Mouse (Mus musculus) T-helper 1 cell (primary cell): ENCODE measurements around the gene Pla2g2d.

Experiments used
- in situ Hi-C: fragments of 300-600 bp; cut with MboI, MseI; formaldehyde crosslinking; loops from one replicate; pipeline ENCODE4 v1.15.1; 2025; ENCODE audit warnings: high pct_unique_total_duplicates

Pla2g2d gene

GRCm38 (mm10) chr4:138775435-138775834 is at the start of gene Pla2g2d:
Gene Pla2g2d (plus strand): TSS chr4:138775735.
- in situ Hi-C loops, result no loop called here

DNA sequence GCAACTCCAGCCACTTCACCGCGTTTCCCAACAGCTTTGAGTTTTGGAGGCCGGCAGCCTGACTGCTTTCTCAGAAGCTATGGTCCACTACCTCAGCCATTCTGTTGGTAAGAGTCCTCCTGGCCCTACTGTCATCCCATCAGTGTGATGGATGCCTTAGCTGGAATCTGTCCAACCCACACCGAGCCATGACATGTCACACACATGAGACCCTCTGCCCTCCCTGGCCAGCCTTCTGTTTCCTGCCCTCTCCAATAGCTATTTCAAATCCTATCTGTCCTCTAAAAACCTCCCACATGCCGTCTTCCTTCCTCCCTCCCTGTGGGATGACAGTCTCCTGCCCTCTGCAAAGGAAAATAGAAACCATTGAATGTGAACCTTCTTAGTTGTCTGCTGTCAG is 49.8 kb upstream of the Pla2g2d start:
- in situ Hi-C loops, result no loop called here

- in situ Hi-C loops, result no loop called here
Observed at GRCm38 (mm10) chr4:138729018-138729703, 46.4 kb upstream of the Pla2g2d start.

DNA sequence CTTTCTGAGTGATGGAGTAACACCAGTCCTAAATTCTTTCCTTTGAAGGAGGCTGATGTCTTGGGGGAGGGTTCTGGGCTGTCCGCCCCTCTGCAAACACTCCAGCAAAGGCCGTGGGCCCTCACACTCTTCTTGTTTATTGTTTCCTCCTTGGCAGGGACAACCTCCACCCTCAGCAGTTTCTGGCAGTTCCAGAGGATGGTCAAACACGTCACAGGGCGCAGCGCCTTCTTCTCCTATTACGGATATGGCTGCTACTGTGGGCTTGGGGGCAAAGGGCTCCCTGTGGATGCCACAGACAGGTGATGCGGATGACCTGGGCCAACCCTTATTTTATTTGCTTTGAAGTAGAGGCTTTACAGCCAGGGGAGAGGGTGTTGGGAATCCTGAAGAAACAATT is 41.4 kb upstream of the Pla2g2d start:
- in situ Hi-C loops, result no loop called here

DNA sequence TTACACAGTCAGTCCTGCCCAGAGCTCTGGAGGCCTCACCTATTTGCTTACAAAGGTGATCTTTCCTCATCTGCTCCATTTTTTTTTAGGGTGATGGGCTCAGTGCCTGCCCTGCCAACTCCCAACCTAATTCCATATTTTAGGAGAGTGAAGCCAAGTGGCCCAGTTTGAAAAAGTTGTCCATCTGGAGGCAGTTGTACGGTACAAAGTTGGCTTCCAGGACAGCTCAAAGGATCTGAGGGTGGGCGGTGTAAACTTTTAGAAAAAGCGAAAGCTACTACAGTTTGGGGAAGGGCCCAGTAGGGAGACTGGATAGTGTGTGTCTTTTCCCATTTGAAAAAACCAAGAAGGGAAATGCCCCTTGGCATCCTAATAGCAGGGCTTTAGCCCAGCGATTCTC is 40.7 kb upstream of the Pla2g2d start:
- in situ Hi-C loops, result no loop called here

- in situ Hi-C loops, result no loop called here
Observed at GRCm38 (mm10) chr4:138737031-138737430, 38.5 kb upstream of the Pla2g2d start, which contains the start of gene Ubxn10. Gene Ubxn10 (minus strand): TSS chr4:138737167.

- in situ Hi-C loops, result no loop called here
Observed at GRCm38 (mm10) chr4:138739136-138739851, 36.2 kb upstream of the Pla2g2d start.

GRCm38 (mm10) chr4:138745884-138746283 is 29.7 kb upstream of the Pla2g2d start:
- in situ Hi-C loops, result loop anchor here (5.0 kb wide), 1 partner anchor 421 kb away; no protein-coding TSS in a partner anchor

DNA sequence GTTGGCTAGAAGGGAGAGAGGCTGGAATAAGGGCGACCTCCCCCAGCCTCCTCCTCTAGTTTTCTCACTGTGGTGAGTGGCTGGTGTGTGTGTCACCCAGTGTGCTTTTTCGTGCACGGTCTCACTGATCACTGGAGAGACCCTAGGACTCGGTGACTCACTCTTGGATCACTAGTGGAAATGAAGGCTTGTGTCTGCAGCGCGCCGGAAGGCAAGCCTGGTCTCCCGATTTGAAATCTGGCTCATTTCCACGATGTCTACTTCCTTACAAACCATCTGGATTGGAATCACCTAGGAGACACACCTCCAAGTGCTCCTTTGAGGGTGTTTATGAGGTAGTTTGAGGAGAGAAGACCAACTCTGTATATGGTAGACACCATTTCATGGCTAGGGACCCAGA is 28.7 kb upstream of the Pla2g2d start:
- in situ Hi-C loops, result loop anchor here (5.0 kb wide), 1 partner anchor 420 kb away; no protein-coding TSS in a partner anchor

- in situ Hi-C loops, result loop anchor here (5.0 kb wide), 1 partner anchor 419 kb away; no protein-coding TSS in a partner anchor
Observed at GRCm38 (mm10) chr4:138747851-138748250, 27.7 kb upstream of the Pla2g2d start.

DNA sequence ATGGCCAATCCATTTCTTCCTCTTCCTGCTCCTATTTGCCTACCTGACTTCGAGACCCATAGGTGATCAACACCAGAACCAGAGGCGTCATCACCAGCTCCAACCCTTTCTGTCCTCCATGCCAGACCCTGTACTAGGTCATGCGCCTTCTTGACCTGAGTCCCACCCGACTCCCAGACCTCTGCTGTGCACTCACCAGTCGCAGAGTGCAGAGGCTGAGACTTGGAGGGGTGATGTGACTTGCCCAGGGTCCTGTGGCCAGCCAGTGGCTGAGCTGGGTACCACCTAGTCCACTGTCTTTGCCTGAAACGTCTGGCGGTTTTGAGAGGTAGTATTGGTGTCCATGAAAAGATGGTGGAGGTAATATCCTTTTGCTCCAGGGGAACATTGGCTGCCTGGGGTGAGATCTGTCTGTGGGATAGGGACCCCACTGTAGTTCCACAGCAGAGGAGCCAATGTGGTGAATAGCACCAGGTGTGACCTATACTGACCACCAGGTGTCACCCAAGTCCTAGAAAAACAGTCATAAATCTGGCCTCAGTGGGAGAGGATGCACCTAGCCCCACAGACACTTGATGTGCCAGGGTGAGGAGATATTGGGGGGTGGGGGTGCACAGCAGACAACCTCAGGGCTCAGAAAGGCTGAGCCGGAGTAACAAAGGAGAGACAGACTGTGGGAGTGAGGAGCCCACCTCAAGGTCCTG is 27.0 kb upstream of the Pla2g2d start:
- in situ Hi-C loops, result loop anchor here (5.0 kb wide), 1 partner anchor 419 kb away; no protein-coding TSS in a partner anchor

DNA sequence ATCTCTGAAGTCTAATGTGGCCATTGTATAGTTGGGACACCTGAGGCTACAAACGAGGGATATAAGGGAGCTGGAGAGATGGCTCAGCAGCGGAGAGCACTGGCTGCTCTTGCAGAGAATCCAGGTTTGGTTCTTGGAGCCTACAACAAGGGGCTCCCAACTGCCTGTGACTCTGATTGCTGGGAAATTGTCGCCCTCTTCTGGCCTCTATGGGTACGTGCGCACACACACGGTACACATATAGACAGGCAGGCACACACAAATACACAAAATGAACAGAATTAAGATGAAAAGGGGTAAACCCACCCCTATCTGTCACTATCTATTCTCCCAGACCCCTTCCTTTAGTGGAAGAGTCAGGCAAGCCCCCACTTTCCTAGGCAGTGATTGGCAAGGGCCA is 22.9 kb upstream of the Pla2g2d start:
- in situ Hi-C loops, result no loop called here

GRCm38 (mm10) chr4:138753608-138754007 is 21.9 kb upstream of the Pla2g2d start:
- in situ Hi-C loops, result no loop called here

- in situ Hi-C loops, result no loop called here
Observed at GRCm38 (mm10) chr4:138754432-138754831, 21.1 kb upstream of the Pla2g2d start.

DNA sequence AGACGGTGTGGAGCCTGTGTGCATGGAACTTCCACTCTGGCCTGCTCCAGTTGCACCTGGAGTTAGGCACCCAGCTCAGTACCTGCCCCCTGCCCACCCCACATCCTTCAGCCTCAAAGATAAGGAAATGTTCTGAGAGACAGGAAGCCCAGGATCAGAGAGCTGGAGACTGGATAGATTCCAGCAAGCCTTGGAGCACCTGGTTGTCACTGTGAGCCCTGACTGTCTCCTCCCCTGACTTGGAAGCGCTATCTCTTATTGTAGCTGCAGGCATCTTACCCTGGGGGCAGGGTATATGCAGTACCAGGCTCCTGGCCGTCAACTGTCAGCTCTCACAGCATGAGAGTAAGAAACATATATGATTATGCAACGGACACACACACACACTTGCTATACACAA is 20.1 kb upstream of the Pla2g2d start:
- in situ Hi-C loops, result no loop called here

- in situ Hi-C loops, result no loop called here
Observed at GRCm38 (mm10) chr4:138755983-138756382, 19.6 kb upstream of the Pla2g2d start.

- in situ Hi-C loops, result no loop called here
Observed at GRCm38 (mm10) chr4:138757416-138757815, 18.1 kb upstream of the Pla2g2d start, which contains the start of gene Pla2g2f. Gene Pla2g2f (minus strand): TSS chr4:138757626.

DNA sequence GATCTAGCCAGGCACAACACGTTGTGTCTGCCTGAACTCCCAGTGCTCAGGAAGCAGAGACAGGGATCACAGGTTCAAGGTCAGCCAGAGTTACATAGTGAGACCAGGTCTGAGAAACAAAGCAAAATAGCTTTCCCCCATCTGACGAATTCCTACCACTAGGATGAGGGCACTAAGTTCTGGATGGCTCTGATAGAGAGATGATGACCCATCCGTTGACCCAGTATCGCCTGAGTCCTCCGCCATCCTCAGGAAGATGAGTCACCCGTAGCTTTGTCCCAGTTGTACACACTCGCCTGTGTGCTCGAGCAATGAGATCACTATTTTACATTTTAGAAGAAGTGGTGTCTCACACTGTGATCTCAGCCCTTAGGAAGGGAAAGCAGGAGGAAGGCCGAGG is 13.3 kb upstream of the Pla2g2d start:
- in situ Hi-C loops, result no loop called here

DNA sequence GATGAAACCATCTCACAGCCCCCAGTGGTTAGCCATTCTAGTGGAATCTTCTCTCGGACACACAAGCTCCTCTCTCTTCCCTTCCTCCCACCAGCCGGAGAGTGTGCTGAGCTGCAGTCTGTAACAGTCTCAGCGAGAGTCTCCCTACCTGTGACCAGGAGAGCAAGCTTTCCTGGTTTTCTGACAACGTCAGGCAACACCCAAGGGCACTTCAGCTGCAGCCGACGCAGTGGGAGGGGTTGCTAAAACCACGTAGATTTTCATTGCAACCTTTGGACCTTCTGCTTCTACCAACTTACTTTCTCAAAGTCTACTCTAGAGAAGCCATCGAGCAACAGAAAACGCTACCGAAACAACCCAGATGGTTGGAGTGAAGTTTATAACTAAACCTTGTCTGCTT is 3.6 kb upstream of the Pla2g2d start:
- in situ Hi-C loops, result no loop called here

GRCm38 (mm10) chr4:138772386-138772785 is 3.1 kb upstream of the Pla2g2d start:
- in situ Hi-C loops, result no loop called here

GRCm38 (mm10) chr4:138777417-138778407 is 2.2 kb downstream of the Pla2g2d start:
- in situ Hi-C loops, result no loop called here
